Mouse (Mus musculus): ENCODE results near the gene Rundc3a. TPM values are rescaled to one million over a fixed set of nuclear protein-coding genes. Genes with fewer than 3 reads are reported as not detected.

The Rundc3a gene
- polyA plus RNA-seq, 1 experiment: 3.2 TPM

DNA sequence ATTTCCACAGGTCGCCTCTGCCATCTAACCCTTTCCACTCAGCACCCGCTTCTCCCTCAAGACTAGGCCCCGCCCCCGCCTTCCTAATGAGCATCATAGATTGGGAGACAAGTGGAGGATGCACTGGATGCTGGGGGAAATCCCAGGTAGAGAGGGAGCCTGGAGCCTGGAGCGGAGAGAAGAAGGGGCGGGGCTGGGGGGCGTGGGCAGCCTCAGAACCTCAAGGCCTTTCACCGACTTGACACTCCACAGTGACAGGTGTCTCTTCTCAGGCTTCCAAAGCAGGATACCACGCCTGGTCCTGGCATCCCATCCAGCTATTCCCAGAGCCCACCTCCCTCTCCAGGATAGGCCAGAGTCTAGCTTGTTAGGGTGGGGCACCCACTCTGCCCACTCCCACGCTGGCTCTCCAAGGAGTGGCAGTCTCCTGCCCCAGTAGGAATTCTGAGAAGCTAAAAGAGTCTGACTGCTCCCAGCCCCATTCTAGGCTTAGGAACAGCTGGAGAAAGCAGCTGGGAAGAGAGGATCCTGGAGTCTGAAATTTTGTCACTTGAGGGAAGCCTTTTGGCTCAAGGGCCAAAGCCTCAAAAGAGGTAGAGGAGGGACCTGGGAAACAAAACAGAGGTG lies 52.2 kb downstream of the Rundc3a start:
- H3K4me1 ChIP-seq (ENCODE audit: control insufficient read depth, insufficient read depth, low read length): no peaks in the 10 kb centered on the region; the same call in 1 of the 2 replicates
- H3K4me3 ChIP-seq (replicated peaks; ENCODE audit: control insufficient read depth, low read depth, low read length): no peak overlapping the region
- TF ChIP-seq CTCF (IDR thresholded peaks at IDR 0.05; ENCODE audit: control insufficient read depth, insufficient read depth, low read length) (no peak), POLR2A (IDR thresholded peaks at IDR 0.05; ENCODE audit: borderline replicate concordance, control insufficient read depth, low read depth, low read length) (no peak)
- H3K27ac ChIP-seq (ENCODE audit: control insufficient read depth, insufficient read depth, low read depth, low read length, poor library complexity): no peak overlapping the region
- WGBS: 81% methylated on average over 10 of the region's 10 CpGs

DNA sequence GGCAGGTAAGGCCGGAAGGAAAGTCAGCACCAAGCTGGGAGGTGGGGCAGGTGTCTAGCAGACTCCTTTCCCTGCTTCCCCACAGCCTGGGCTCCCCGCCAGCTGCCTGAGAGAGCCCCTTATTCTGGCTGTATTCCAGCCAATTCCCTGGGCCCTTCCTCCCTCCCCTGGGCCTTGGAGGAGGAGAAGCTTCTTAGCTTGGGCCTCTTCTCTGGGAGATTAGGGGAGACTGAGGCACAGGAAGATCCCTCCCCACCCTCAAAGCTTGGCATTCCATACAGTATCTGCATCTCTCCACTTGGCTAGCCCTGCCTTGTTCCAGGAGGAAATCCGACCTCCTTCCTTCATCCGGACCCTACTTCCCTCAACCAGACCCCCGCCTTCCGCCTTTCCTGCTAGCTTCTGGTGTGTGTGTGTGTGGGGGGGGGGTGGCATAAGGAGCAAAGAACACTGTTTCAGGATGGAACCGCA lies 52.7 kb downstream of the Rundc3a start:
- H3K27ac ChIP-seq (ENCODE audit: control insufficient read depth, insufficient read depth, low read depth, low read length, poor library complexity): no peak overlapping the region
- H3K4me3 ChIP-seq (replicated peaks; ENCODE audit: control insufficient read depth, low read depth, low read length): no peak overlapping the region
- no peaks in the 10 kb centered on the region; the same call in 1 of the 2 replicates for H3K4me1 ChIP-seq (ENCODE audit: control insufficient read depth, insufficient read depth, low read length)
- 45% methylated on average over 7 of the region's 7 CpGs for WGBS
- TF ChIP-seq CTCF (IDR thresholded peaks at IDR 0.05; ENCODE audit: control insufficient read depth, insufficient read depth, low read length) (no peak), POLR2A (IDR thresholded peaks at IDR 0.05; ENCODE audit: borderline replicate concordance, control insufficient read depth, low read depth, low read length) (no peak)

DNA sequence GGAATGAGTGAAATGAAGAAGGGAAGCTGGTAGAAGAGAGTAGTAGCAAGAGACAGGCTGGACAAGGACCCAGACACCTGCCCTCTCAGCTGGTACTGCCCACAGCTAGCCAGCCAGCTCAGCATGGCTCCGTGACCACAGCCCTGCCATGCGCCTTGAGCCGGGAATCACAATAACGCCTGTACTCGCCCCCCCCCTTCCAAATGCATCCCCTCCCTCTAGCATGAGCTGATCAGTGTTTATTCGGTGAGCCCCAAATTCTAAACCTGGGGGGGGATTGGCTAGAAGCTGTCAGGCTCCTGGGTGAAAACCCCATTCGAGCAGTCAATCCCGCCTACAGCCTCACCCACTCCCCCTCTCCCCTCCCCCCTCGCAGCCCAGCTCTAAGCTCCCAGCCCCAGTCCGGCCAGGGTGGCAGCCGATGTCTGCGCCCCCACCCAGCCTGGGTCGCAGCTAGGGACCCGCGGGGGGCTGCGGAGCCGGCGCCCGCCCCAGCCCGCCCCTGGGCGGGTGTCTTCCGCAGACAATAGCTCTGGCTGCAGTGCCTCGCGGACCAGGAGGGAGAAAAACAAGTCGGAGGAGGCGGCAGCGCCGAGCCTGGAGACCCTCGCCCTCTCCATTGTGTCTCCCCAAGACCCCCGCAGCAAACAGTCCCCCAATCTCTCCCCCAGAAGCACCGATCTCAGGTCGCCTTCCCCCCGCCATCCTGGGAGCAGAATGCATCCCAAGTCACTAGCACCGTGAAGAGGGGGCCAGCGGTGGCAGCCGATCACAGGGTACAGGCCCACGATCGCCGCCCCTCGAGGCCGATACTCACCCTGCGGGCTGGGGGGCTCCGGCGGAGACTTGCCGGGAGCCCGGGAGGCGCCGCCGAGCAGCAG lies 53.6 kb downstream of the Rundc3a start:
- H3K27ac ChIP-seq (ENCODE audit: control insufficient read depth, insufficient read depth, low read depth, low read length, poor library complexity): no peak overlapping the region; the same call in 1 of the 2 replicates
- WGBS: 2% methylated on average over 49 of the region's 49 CpGs
- no peak overlapping the region for H3K4me3 ChIP-seq (replicated peaks; ENCODE audit: control insufficient read depth, low read depth, low read length)
- H3K4me1 ChIP-seq (ENCODE audit: control insufficient read depth, insufficient read depth, low read length): no peaks in the 10 kb centered on the region; the same call in 1 of the 2 replicates
- TF ChIP-seq POLR2A (IDR thresholded peaks at IDR 0.05; ENCODE audit: borderline replicate concordance, control insufficient read depth, low read depth, low read length) (no peak), CTCF (IDR thresholded peaks at IDR 0.05; ENCODE audit: control insufficient read depth, insufficient read depth, low read length) (no peak)

GRCm38 (mm10) chr11:102447497-102447896 lies 54.3 kb downstream of the Rundc3a start, which contains the start of gene Fam171a2:
Gene Fam171a2, minus strand, starts transcription at chr11:102447682.
- TF ChIP-seq POLR2A (IDR thresholded peaks at IDR 0.05; ENCODE audit: borderline replicate concordance, control insufficient read depth, low read depth, low read length): no peak
- TF ChIP-seq CTCF (IDR thresholded peaks at IDR 0.05; ENCODE audit: control insufficient read depth, insufficient read depth, low read length): peak; percentile 30; the same call in 1 of the 2 replicates
- Histone ChIP-seq H3K4me1 (ENCODE audit: control insufficient read depth, insufficient read depth, low read length) (no peaks in the 10 kb centered on the region; the same call in 1 of the 2 replicates), H3K27ac (ENCODE audit: control insufficient read depth, insufficient read depth, low read depth, low read length, poor library complexity) (no peak within 1 kb of the TSS; the same call in 1 of the 2 replicates), H3K4me3 (replicated peaks; ENCODE audit: control insufficient read depth, low read depth, low read length) (no peak within 1 kb of the TSS)
- under 1% methylated on average over 40 of the region's 40 CpGs for WGBS

DNA sequence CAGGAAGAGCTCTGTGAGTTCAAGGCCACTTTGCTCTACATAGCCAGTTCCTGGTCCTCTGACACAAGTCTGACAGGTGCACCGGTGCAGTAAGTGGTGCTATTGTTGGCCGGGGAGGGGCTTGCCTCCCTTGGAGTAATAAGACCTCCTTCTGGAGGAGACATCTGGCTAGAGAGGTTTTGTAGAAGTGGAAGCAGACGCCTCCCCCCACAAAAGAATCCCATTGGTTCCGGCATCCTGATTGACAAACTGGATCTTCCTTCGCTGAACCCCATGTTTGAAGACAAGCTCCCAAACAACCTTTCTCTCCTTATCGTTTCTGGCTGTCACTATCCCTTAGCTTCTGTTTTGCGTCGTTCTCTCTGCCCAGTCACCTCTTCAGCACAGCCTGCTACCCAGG lies 55.1 kb downstream of the Rundc3a start:
- H3K4me1 ChIP-seq (ENCODE audit: control insufficient read depth, insufficient read depth, low read length): no peaks in the 10 kb centered on the region; the same call in 1 of the 2 replicates
- no peak for TF ChIP-seq POLR2A (IDR thresholded peaks at IDR 0.05; ENCODE audit: borderline replicate concordance, control insufficient read depth, low read depth, low read length)
- no peak for TF ChIP-seq CTCF (IDR thresholded peaks at IDR 0.05; ENCODE audit: control insufficient read depth, insufficient read depth, low read length)
- WGBS: 24% methylated on average over 8 of the region's 8 CpGs

DNA sequence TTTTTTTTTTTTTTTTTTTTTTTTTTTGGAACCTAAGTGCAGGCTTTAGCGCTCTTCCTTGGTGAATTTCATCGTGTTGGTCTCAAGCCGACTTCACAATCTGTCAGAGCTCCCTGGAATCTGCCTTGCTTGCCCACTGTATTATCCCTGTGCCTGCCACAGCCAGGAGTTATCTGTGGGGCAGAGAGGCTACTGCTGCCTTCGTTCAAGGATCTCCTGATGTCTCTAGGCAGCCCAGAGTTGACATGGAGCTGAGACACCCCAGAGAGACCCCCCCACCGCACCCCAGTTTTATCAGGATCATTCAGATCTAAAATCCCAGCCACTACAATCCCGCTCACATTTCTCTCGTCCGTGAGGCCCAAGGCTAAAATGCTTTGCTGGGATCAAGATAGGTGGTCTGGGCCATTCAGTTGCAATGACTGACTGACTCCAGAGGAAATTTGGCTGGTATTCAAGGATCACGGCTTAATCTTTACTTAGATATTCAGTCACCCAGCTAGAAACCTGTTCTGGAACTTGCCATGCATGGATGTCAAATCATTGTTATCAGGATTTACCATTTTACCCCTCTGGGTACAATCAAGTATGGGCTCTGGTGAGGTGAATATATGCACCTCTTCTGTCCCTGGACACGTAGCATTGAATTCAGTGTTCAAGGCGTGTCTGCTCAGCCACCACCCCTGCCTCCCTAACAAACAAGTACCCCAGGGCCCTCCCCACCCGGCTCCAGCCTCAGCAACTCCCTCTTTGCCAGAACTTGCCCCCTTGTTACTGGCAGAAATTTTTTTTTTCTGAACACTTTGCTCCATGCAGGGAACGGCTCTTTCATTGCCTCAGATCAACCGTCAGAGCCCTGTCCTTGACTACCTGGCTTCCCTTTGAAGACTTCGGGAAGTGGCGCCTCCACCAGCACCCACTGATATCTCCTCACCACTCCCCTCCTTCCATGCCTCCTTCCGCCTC lies 56.1 kb downstream of the Rundc3a start:
- WGBS: 64% methylated on average over 17 of the region's 17 CpGs
- no peak overlapping the region for H3K27ac ChIP-seq (ENCODE audit: control insufficient read depth, insufficient read depth, low read depth, low read length, poor library complexity)
- H3K4me1 ChIP-seq (ENCODE audit: control insufficient read depth, insufficient read depth, low read length): no peaks in the 10 kb centered on the region; the same call in 1 of the 2 replicates
- TF ChIP-seq POLR2A (IDR thresholded peaks at IDR 0.05; ENCODE audit: borderline replicate concordance, control insufficient read depth, low read depth, low read length) (no peak), CTCF (IDR thresholded peaks at IDR 0.05; ENCODE audit: control insufficient read depth, insufficient read depth, low read length) (no peak)
- H3K4me3 ChIP-seq (replicated peaks; ENCODE audit: control insufficient read depth, low read depth, low read length): no peak overlapping the region

More for the DNA sequence above, 55.1 kb downstream of the Rundc3a start:
- no peak overlapping the region for H3K4me3 ChIP-seq (replicated peaks; ENCODE audit: control insufficient read depth, low read depth, low read length)
- H3K27ac ChIP-seq (ENCODE audit: control insufficient read depth, insufficient read depth, low read depth, low read length, poor library complexity): no peak overlapping the region

Other genes starting within 250 kb of the Rundc3a start
- gene Nags, start 247.9 kb upstream of the Rundc3a start, polyA plus RNA-seq (2011; ENCODE audit: insufficient read depth, insufficient read length, low replicate concordance, missing spikeins): not detected in 2 replicates
- gene Tmem101, start 237.0 kb upstream of the Rundc3a start, polyA plus RNA-seq (2011; ENCODE audit: insufficient read depth, insufficient read length, low replicate concordance, missing spikeins): 6.8 and 10.3 TPM in 2 replicates
- gene Lsm12, start 208.1 kb upstream of the Rundc3a start, polyA plus RNA-seq (2011; ENCODE audit: insufficient read depth, insufficient read length, low replicate concordance, missing spikeins): 40.1 and 43.4 TPM in 2 replicates
- 13.9 and 26.5 TPM in 2 replicates for gene G6pc3, start 203.8 kb upstream of the Rundc3a start, polyA plus RNA-seq (2011; ENCODE audit: insufficient read depth, insufficient read length, low replicate concordance, missing spikeins)
- gene Hdac5, start 163.2 kb upstream of the Rundc3a start, polyA plus RNA-seq (2011; ENCODE audit: insufficient read depth, insufficient read length, low replicate concordance, missing spikeins): 45.9 and 89.1 TPM in 2 replicates
- gene BC030867, start 144.5 kb upstream of the Rundc3a start, polyA plus RNA-seq (2011; ENCODE audit: insufficient read depth, insufficient read length, low replicate concordance, missing spikeins): 18.5 and 39.2 TPM in 2 replicates
- 0.52 TPM in 1 of 2 replicates, not detected in the other for gene Asb16, start 124.7 kb upstream of the Rundc3a start, polyA plus RNA-seq (2011; ENCODE audit: insufficient read depth, insufficient read length, low replicate concordance, missing spikeins)
- gene Tmub2, start 108.5 kb upstream of the Rundc3a start, polyA plus RNA-seq (2011; ENCODE audit: insufficient read depth, insufficient read length, low replicate concordance, missing spikeins): 20.4 and 36.9 TPM in 2 replicates
- gene Atxn7l3, start 96.8 kb upstream of the Rundc3a start, polyA plus RNA-seq (2011; ENCODE audit: insufficient read depth, insufficient read length, low replicate concordance, missing spikeins): 18.3 and 30.4 TPM in 2 replicates
- 95.0 and 126 TPM in 2 replicates for gene Ubtf, start 73.7 kb upstream of the Rundc3a start, polyA plus RNA-seq (2011; ENCODE audit: insufficient read depth, insufficient read length, low replicate concordance, missing spikeins)
- gene Slc4a1, start 27.2 kb upstream of the Rundc3a start, polyA plus RNA-seq (2011; ENCODE audit: insufficient read depth, insufficient read length, low replicate concordance, missing spikeins): 762 and 950 TPM in 2 replicates
- 207 and 269 TPM in 2 replicates for gene Slc25a39, start 14.5 kb downstream of the Rundc3a start, polyA plus RNA-seq (2011; ENCODE audit: insufficient read depth, insufficient read length, low replicate concordance, missing spikeins)
- gene Grn, start 36.9 kb downstream of the Rundc3a start, polyA plus RNA-seq (2011; ENCODE audit: insufficient read depth, insufficient read length, low replicate concordance, missing spikeins): 57.7 and 87.0 TPM in 2 replicates
- 0.65 and 2.7 TPM in 2 replicates for gene Fam171a2, start 54.3 kb downstream of the Rundc3a start, polyA plus RNA-seq (2011; ENCODE audit: insufficient read depth, insufficient read length, low replicate concordance, missing spikeins)
- 432 and 648 TPM in 2 replicates for gene Itga2b, start 76.7 kb downstream of the Rundc3a start, polyA plus RNA-seq (2011; ENCODE audit: insufficient read depth, insufficient read length, low replicate concordance, missing spikeins)
- gene Gpatch8, start 163.0 kb downstream of the Rundc3a start, polyA plus RNA-seq (2011; ENCODE audit: insufficient read depth, insufficient read length, low replicate concordance, missing spikeins): 14.4 and 17.0 TPM in 2 replicates
- gene Gm11627, start 186.1 kb downstream of the Rundc3a start, polyA plus RNA-seq (2011; ENCODE audit: insufficient read depth, insufficient read length, low replicate concordance, missing spikeins): not detected in 2 replicates
- gene Fzd2, start 211.0 kb downstream of the Rundc3a start, polyA plus RNA-seq (2011; ENCODE audit: insufficient read depth, insufficient read length, low replicate concordance, missing spikeins): 0.42 TPM in 1 of 2 replicates, not detected in the other